Mouse (Mus musculus) heart, adult 8-10 months (tissue): Measurements from ENCODE around the gene Sac3d1. TPM values are rescaled to one million over a fixed set of nuclear protein-coding genes. Genes with fewer than 3 reads are reported as not detected.

ENCODE experiments used
- DNase-seq: peaks from one replicate; pipeline ENCODE4 v3.0.0; 2022; ENCODE audit warnings: low spot score
- total RNA-seq, 4 experiments: library from RNA; stranded (reverse); gene quantifications; 2 replicates each; pipeline ENCODE4 v1.2.4; 2022

The Sac3d1 gene
- total RNA-seq, 4 experiments from 2014 or later = 8.0 to 10.4 (median 9.0) TPM

DNA sequence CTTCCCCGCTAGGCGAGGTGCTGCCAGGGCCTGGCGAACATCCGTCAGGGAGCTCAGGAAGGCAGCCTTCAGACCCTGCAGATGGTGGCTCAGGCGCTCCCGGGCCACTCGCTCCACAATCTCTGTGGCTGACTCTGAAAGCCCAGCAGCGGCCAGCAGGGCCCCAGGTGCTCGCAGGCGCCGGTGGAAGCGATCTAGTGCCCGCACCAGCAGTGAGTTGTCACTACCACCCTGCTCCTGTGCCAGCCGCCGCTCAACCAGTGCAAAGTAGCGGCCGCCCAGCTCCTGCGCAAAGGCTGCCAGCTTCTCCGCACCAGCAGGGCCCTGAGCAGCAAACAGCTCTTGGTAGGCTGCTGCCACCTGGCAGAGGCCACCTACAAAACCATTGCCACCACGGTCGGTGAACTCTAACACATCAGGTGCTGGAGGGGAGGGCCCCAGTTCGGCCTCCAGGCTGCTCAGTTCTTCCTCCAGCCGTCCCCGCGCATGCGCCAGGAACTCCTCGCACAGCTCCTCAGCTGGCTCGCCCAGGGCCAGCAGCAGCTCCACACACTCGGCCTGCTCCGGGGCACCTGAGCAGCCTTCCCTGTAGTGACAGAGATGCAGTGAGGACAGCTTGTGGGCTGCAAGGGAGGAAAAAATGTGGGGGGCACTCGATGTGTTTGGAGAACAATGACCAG, 47.7 kb downstream of the Sac3d1 start:
- DNase-seq = no peak

- DNase-seq = no peak
These were observed 48.6 kb downstream of the Sac3d1 start for GRCm38 (mm10) chr19:6069851-6070250.

- no peak for DNase-seq
These were observed 49.5 kb downstream of the Sac3d1 start for GRCm38 (mm10) chr19:6068951-6069350.

GRCm38 (mm10) chr19:6067724-6068415, 50.6 kb downstream of the Sac3d1 start, which contains the start of gene Tm7sf2:
Gene Tm7sf2, minus strand, starts transcription at chr19:6068373.
- DNase-seq = peak; percentile 89

GRCm38 (mm10) chr19:6067011-6067723, 51.3 kb downstream of the Sac3d1 start:
- DNase-seq = peak; percentile 44

GRCm38 (mm10) chr19:6066571-6066970, 51.9 kb downstream of the Sac3d1 start:
- no peak for DNase-seq

Other genes starting within 250 kb of the Sac3d1 start
- 1 to 10 TPM; 7.1 to 8.1 (median 7.5) TPM for gene Frmd8, start 243.4 kb downstream of the Sac3d1 start, total RNA-seq
- gene Slc25a45, start 240.8 kb downstream of the Sac3d1 start, total RNA-seq = 1 to 10 TPM; 2.4 to 3.8 (median 2.8) TPM
- under 1 TPM; 0.23 to 0.50 (median 0.34) TPM for gene Tigd3, start 224.5 kb downstream of the Sac3d1 start, total RNA-seq
- 10 to 100 TPM; 71.9 to 95.2 (median 81.1) TPM for gene Dpf2, start 205.6 kb downstream of the Sac3d1 start, total RNA-seq
- gene Cdc42ep2, start 193.8 kb downstream of the Sac3d1 start, total RNA-seq = 1 to 10 TPM; 6.0 to 9.7 (median 8.9) TPM
- gene Pola2, start 154.4 kb downstream of the Sac3d1 start, total RNA-seq = 10 to 100 TPM in 2 of 4 experiments, 1 to 10 TPM in 2; 7.8 to 13.5 (median 9.3) TPM
- not detected for gene Slc22a20, start 132.5 kb downstream of the Sac3d1 start, total RNA-seq
- 10 to 100 TPM; 28.2 to 43.0 (median 35.8) TPM for gene Capn1, start 102.8 kb downstream of the Sac3d1 start, total RNA-seq
- gene Syvn1, start 72.1 kb downstream of the Sac3d1 start, total RNA-seq = 10 to 100 TPM; 18.9 to 21.7 (median 21.4) TPM
- 10 to 100 TPM; 33.7 to 44.8 (median 40.9) TPM for gene Mrpl49, start 60.9 kb downstream of the Sac3d1 start, total RNA-seq
- 100 to 1,000 TPM; 526 to 624 (median 583) TPM for gene Fau, start 60.8 kb downstream of the Sac3d1 start, total RNA-seq
- 10 to 100 TPM; 11.8 to 14.1 (median 13.0) TPM for gene Znhit2, start 57.5 kb downstream of the Sac3d1 start, total RNA-seq
- 1 to 10 TPM; 3.1 to 3.9 (median 3.2) TPM for gene Tm7sf2, start 50.3 kb downstream of the Sac3d1 start, total RNA-seq
- 10 to 100 TPM; 18.3 to 23.7 (median 21.1) TPM for gene Vps51, start 41.4 kb downstream of the Sac3d1 start, total RNA-seq
- gene Tmem262, start 38.6 kb downstream of the Sac3d1 start, total RNA-seq = not detected
- not detected for gene Gm28374, start 36.4 kb downstream of the Sac3d1 start, total RNA-seq
- gene Zfpl1, start 33.7 kb downstream of the Sac3d1 start, total RNA-seq = 10 to 100 TPM; 15.4 to 20.8 (median 17.4) TPM
- gene Cdca5, start 33.7 kb downstream of the Sac3d1 start, total RNA-seq = under 1 TPM in 1 of 4 experiments, not detected in 3; 0.16 TPM
- not detected for gene AC131692.1, start 24.2 kb downstream of the Sac3d1 start, total RNA-seq
- gene Naaladl1, start 12.9 kb downstream of the Sac3d1 start, total RNA-seq = not detected
- 10 to 100 TPM; 14.8 to 18.0 (median 15.6) TPM for gene Snx15, start 9.7 kb upstream of the Sac3d1 start, total RNA-seq
- 1 to 10 TPM in 1 of 4 experiments, under 1 TPM in 3; 0.31 to 1.4 (median 0.43) TPM for gene Batf2, start 22.3 kb upstream of the Sac3d1 start, total RNA-seq
- 10 to 100 TPM; 77.6 to 82.7 (median 79.4) TPM for gene Arl2, start 22.9 kb upstream of the Sac3d1 start, total RNA-seq
- not detected for gene Majin, start 65.7 kb upstream of the Sac3d1 start, total RNA-seq
- not detected for gene Gpha2, start 107.7 kb upstream of the Sac3d1 start, total RNA-seq
- gene Ppp2r5b, start 117.2 kb upstream of the Sac3d1 start, total RNA-seq = 10 to 100 TPM; 32.9 to 35.9 (median 34.4) TPM
- gene Atg2a, start 123.0 kb upstream of the Sac3d1 start, total RNA-seq = 10 to 100 TPM; 22.3 to 28.0 (median 25.8) TPM
- 10 to 100 TPM; 88.7 to 99.1 (median 92.3) TPM for gene Ehd1, start 158.1 kb upstream of the Sac3d1 start, total RNA-seq
- 10 to 100 TPM; 14.7 to 17.1 (median 15.4) TPM for gene Cdc42bpg, start 187.8 kb upstream of the Sac3d1 start, total RNA-seq
- gene Men1, start 216.3 kb upstream of the Sac3d1 start, total RNA-seq = 10 to 100 TPM in 3 of 4 experiments, 1 to 10 TPM in 1; 10.0 to 16.0 (median 12.3) TPM
- 10 to 100 TPM; 33.4 to 44.4 (median 34.7) TPM for gene Map4k2, start 222.5 kb upstream of the Sac3d1 start, total RNA-seq
- gene Sf1, start 245.0 kb upstream of the Sac3d1 start, total RNA-seq = 100 to 1,000 TPM in 1 of 4 experiments, 10 to 100 TPM in 3; 84.3 to 103 (median 91.3) TPM